Mouse (Mus musculus) stomach, postnatal 0 days (tissue): ENCODE data around the gene Kat6b.

Experiments
- CTCF ChIP-seq: IDR thresholded peaks from 2 replicates; pipeline ENCODE4 v1.5.1; 2016; ENCODE audit warnings: antibody characterized with exemption, low read depth, mild to moderate bottlenecking, moderate library complexity
- EP300 ChIP-seq: optimal IDR thresholded peaks from 2 replicates; pipeline ENCODE3; 2016; ENCODE audit warnings: antibody characterized with exemption

GRCm38 (mm10) chr14:21515505-21515904 is 34.3 kb downstream of the Kat6b start:
- no peak for TF ChIP-seq CTCF
- TF ChIP-seq EP300: no peak
